Mouse (Mus musculus) c-Kit-positive CD71-positive TER-119-negative erythroid progenitor cells, embryonic 14.5 days (primary cell): ENCODE data around the gene Olfr70.

Source experiments
- DNase-seq: peaks from one replicate; pipeline ENCODE4 v3.0.0-alpha.2; 2013; ENCODE audit warnings: low read depth

Olfr70 gene

GRCm38 (mm10) chr4:43709869-43710268 lies 9.3 kb upstream of the Olfr70 start, which contains the start of gene Olfr71:
TSS of gene Olfr71 (minus strand) at chr4:43710255.
- no peak for DNase-seq

- no peak for DNase-seq
These were observed 5.4 kb upstream of the Olfr70 start for GRCm38 (mm10) chr4:43705991-43706390.

GRCm38 (mm10) chr4:43703851-43704250 lies 3.2 kb upstream of the Olfr70 start:
- no peak for DNase-seq

GRCm38 (mm10) chr4:43703439-43703838 lies 2.8 kb upstream of the Olfr70 start:
- no peak for DNase-seq

- DNase-seq = no peak
These were observed 4.0 kb downstream of the Olfr70 start for GRCm38 (mm10) chr4:43696561-43696960.

- DNase-seq = no peak
These were observed 5.3 kb downstream of the Olfr70 start for GRCm38 (mm10) chr4:43695249-43695671.

GRCm38 (mm10) chr4:43694439-43695248 lies 6.0 kb downstream of the Olfr70 start:
- no peak for DNase-seq

GRCm38 (mm10) chr4:43693806-43694241 lies 6.8 kb downstream of the Olfr70 start:
- DNase-seq = peak; percentile 21

GRCm38 (mm10) chr4:43691026-43691425 lies 9.6 kb downstream of the Olfr70 start:
- DNase-seq = no peak

GRCm38 (mm10) chr4:43690021-43690420 lies 10.6 kb downstream of the Olfr70 start:
- no peak for DNase-seq

- DNase-seq = no peak
These were observed 21.1 kb downstream of the Olfr70 start for GRCm38 (mm10) chr4:43679416-43680043.

GRCm38 (mm10) chr4:43678541-43678940 lies 22.1 kb downstream of the Olfr70 start:
- DNase-seq = no peak

GRCm38 (mm10) chr4:43675608-43676007 lies 25.0 kb downstream of the Olfr70 start:
- DNase-seq = no peak

- no peak for DNase-seq
These were observed 25.6 kb downstream of the Olfr70 start for GRCm38 (mm10) chr4:43674974-43675373.

- no peak for DNase-seq
These were observed 26.9 kb downstream of the Olfr70 start for GRCm38 (mm10) chr4:43673703-43674102.

GRCm38 (mm10) chr4:43672070-43672469 lies 28.5 kb downstream of the Olfr70 start:
- DNase-seq = peak; percentile 90

GRCm38 (mm10) chr4:43669428-43669794 lies 31.2 kb downstream of the Olfr70 start:
- DNase-seq = no peak

GRCm38 (mm10) chr4:43668782-43669427 lies 31.7 kb downstream of the Olfr70 start, which contains the start of the genes Tmem8b and Fam221b:
TSS of gene Tmem8b (plus strand) at chr4:43668971.
TSS of gene Fam221b (minus strand) at chr4:43669145.
- DNase-seq = peak; percentile 79

- no peak for DNase-seq
These were observed 34.2 kb downstream of the Olfr70 start for GRCm38 (mm10) chr4:43666412-43666811.

GRCm38 (mm10) chr4:43657146-43657545 lies 43.5 kb downstream of the Olfr70 start:
- DNase-seq = no peak

GRCm38 (mm10) chr4:43656339-43657109 lies 44.1 kb downstream of the Olfr70 start, which contains the start of gene Hint2:
TSS of gene Hint2 (minus strand) at chr4:43656466.
- DNase-seq = peak; percentile 91
